Mouse (Mus musculus): ENCODE data around the gene Serpina3i. TPM values are rescaled to one million over a fixed set of nuclear protein-coding genes. Genes with fewer than 3 reads are reported as not detected.
A peak's percentile ranks its signal among the peaks of the same experiment; 100 is the strongest.

Serpina3i gene
- total and polyA plus RNA-seq, 3 experiments: not detected

DNA sequence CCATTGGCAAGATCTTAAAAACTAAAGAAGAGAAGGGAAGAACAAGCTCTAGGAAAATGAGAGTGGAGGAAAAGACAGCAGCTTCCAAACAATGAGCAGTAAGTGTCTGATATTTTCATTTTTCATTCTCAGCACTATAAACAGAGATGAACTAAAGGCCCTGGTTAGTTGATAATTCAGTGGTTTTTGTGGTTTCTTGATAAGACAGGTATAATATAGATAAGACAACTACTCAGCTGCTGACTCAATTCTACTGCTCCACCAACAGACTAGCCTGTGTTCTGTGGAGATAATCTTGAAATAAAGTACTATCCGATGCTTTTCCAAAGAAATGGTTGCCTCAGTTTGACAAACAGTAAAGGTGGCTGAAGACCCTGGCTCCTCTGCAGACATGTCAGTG, 47.7 kb upstream of the Serpina3i start:
- no peak overlapping the region for H3K27ac ChIP-seq (ENCODE audit: insufficient read depth, low read depth)
- H3K79me2 ChIP-seq (replicated peaks; ENCODE audit: control insufficient read depth, extremely low read depth, insufficient read depth, poor library complexity, severe bottlenecking): no peaks in the 10 kb centered on the region
- dilution Hi-C loops (cut with MboI; ENCODE audit: extremely low pct_ligation_motif_present, extremely low pct_unique_long_range_greater_than_20kb, low sequenced_read_pairs): no loop called here
- no peaks in the 10 kb centered on the region for H3K9me3 ChIP-seq (replicated peaks; ENCODE audit: low read length)
- H3K27me3 ChIP-seq (replicated peaks): no peaks in the 10 kb centered on the region
- no peak overlapping the region for H3K9ac ChIP-seq (ENCODE audit: insufficient read depth, low read depth)
- H3K36me3 ChIP-seq (replicated peaks in 1 of 2; ENCODE audit: control insufficient read depth in 1 of 2, insufficient read depth in 1 of 2, low read length in 1 of 2): no peaks in the 10 kb centered on the region
- in situ Hi-C loops (cut with MboI; ENCODE audit: low pct_ligation_motif_present, low pct_unique_long_range_greater_than_20kb, low sequenced_read_pairs): no loop called here
- no peak overlapping the region for H3K4me3 ChIP-seq (replicated peaks in 1 of 3; ENCODE audit: low read depth in 2 of 3, low read length in 2 of 3, poor library complexity in 1 of 3)
- TF ChIP-seq E2F4 (IDR thresholded peaks at IDR 0.05; ENCODE audit: insufficient replicate concordance, low read depth, low read length) (no peak), MYC (IDR thresholded peaks at IDR 0.05; ENCODE audit: low read depth, low read length) (no peak), GABPA (IDR thresholded peaks at IDR 0.05; ENCODE audit: insufficient replicate concordance, low read depth, low read length) (no peak), JUND (conservative IDR thresholded peaks at IDR 0.05; ENCODE audit: low read depth, low read length) (no peak), CHD1 (IDR thresholded peaks at IDR 0.05; ENCODE audit: low read depth, low read length) (no peak), NRF1 (IDR thresholded peaks at IDR 0.05; ENCODE audit: low read depth, low read length) (no peak), ELF1 (IDR thresholded peaks at IDR 0.05; ENCODE audit: low read depth, low read length) (no peak), UBTF (IDR thresholded peaks at IDR 0.05; ENCODE audit: low read depth, low read length) (no peak)
- no peak for DNase-seq (ENCODE audit: extremely low read depth)
- H3K4me2 ChIP-seq (ENCODE audit: insufficient read depth, low read depth, poor library complexity, severe bottlenecking): no peak overlapping the region
- H3K4me1 ChIP-seq (ENCODE audit: control insufficient read depth in 1 of 2, insufficient read depth in 2 of 2): peaks cover 8 to 26% of the 10 kb centered on the region in 2 experiments

DNA sequence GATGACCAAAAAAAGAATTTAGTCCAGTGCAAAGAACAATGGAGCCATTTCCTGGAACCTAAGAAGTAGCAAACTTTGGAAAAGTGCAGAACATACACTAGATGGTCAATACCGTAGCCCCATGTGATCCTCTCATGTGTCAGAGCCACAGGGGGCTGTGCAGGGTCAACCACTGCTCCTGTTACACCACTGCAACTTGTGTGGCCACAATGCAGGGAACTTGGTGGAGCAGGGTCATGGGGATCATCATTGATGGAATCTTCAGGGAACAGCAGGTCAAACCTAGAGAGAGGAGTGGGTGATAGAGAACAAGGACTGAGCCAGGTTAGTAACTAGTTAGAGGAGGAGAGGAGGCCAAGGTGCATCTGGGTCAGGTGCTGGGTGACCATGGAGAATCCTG, 41.3 kb upstream of the Serpina3i start:
- Histone ChIP-seq H3K27me3 (replicated peaks) (no peaks in the 10 kb centered on the region), H3K4me1 (ENCODE audit: control insufficient read depth in 1 of 2, insufficient read depth in 2 of 2) (peaks cover 10 to 32% of the 10 kb centered on the region in 2 experiments; a peak in 3 of 4 replicates), H3K27ac (ENCODE audit: insufficient read depth, low read depth) (no peak overlapping the region), H3K9ac (ENCODE audit: insufficient read depth, low read depth) (no peak overlapping the region), H3K4me3 (replicated peaks in 1 of 3; ENCODE audit: low read depth in 2 of 3, low read length in 2 of 3, poor library complexity in 1 of 3) (no peak overlapping the region), H3K36me3 (replicated peaks in 1 of 2; ENCODE audit: control insufficient read depth in 1 of 2, insufficient read depth in 1 of 2, low read length in 1 of 2) (no peaks in the 10 kb centered on the region), H3K4me2 (ENCODE audit: insufficient read depth, low read depth, poor library complexity, severe bottlenecking) (no peak overlapping the region), H3K9me3 (replicated peaks; ENCODE audit: low read length) (no peaks in the 10 kb centered on the region), H3K79me2 (replicated peaks; ENCODE audit: control insufficient read depth, extremely low read depth, insufficient read depth, poor library complexity, severe bottlenecking) (no peaks in the 10 kb centered on the region)
- dilution Hi-C loops (cut with MboI; ENCODE audit: extremely low pct_ligation_motif_present, extremely low pct_unique_long_range_greater_than_20kb, low sequenced_read_pairs): no loop called here
- DNase-seq (ENCODE audit: extremely low read depth): no peak
- TF ChIP-seq POLR2A (IDR thresholded peaks at IDR 0.05; ENCODE audit: low read depth, low read length) (no peak), SIN3A (IDR thresholded peaks at IDR 0.05; ENCODE audit: low read length) (no peak), CHD1 (IDR thresholded peaks at IDR 0.05; ENCODE audit: low read depth, low read length) (no peak), MAZ (IDR thresholded peaks at IDR 0.05; ENCODE audit: low read depth, low read length) (no peak)
- in situ Hi-C loops (cut with MboI; ENCODE audit: low pct_ligation_motif_present, low pct_unique_long_range_greater_than_20kb, low sequenced_read_pairs): no loop called here

DNA sequence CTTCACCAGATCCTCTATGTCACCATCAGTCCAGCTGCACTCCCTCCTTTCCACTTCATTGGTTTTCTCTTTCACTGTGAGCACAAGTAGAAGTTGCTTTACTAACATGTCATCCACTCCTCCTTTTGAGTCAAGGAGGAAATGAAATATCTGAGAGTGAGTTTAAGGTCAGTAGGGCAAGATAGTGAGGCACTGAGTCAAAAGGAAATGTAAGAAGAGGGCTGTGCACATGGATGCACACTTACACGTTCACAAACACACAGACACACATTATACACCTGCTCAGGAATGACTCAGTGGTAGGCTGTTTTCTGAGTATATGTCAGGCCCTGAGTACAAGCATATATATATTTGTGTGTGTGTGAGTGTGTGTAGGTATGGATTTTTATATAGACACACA, 39.2 kb upstream of the Serpina3i start:
- dilution Hi-C loops (cut with MboI; ENCODE audit: extremely low pct_ligation_motif_present, extremely low pct_unique_long_range_greater_than_20kb, low sequenced_read_pairs): no loop called here

More for the DNA sequence above, 39.2 kb upstream of the Serpina3i start:
- H3K4me3 ChIP-seq (replicated peaks in 1 of 3; ENCODE audit: low read depth in 2 of 3, low read length in 2 of 3, poor library complexity in 1 of 3): no peak overlapping the region
- no peaks in the 10 kb centered on the region for H3K36me3 ChIP-seq (replicated peaks in 1 of 2; ENCODE audit: control insufficient read depth in 1 of 2, insufficient read depth in 1 of 2, low read length in 1 of 2)
- H3K27me3 ChIP-seq (replicated peaks): no peaks in the 10 kb centered on the region
- TF ChIP-seq UBTF (IDR thresholded peaks at IDR 0.05; ENCODE audit: low read depth, low read length) (no peak), IRF4 (IDR thresholded peaks at IDR 0.05; ENCODE audit: low read depth, low read length) (peak; percentile 82; the same call in 1 of the 2 replicates), ETS1 (conservative IDR thresholded peaks at IDR 0.05; ENCODE audit: low read depth, low read length) (peak; percentile 66), MYC (IDR thresholded peaks at IDR 0.05; ENCODE audit: low read depth, low read length) (0 out of 2 replicates have a peak, but pooled peaks have one; percentile 28), BHLHE40 (IDR thresholded peaks at IDR 0.05; ENCODE audit: low read depth, low read length) (peak; percentile 88), ELF1 (IDR thresholded peaks at IDR 0.05; ENCODE audit: low read depth, low read length) (no peak), EP300 (IDR thresholded peaks at IDR 0.05; ENCODE audit: low read length) (peak; percentile 80)
- no peaks in the 10 kb centered on the region for H3K79me2 ChIP-seq (replicated peaks; ENCODE audit: control insufficient read depth, extremely low read depth, insufficient read depth, poor library complexity, severe bottlenecking)
- no peaks in the 10 kb centered on the region for H3K9me3 ChIP-seq (replicated peaks; ENCODE audit: low read length)
- peak; percentile 70 for DNase-seq (ENCODE audit: extremely low read depth)
- in situ Hi-C loops (cut with MboI; ENCODE audit: low pct_ligation_motif_present, low pct_unique_long_range_greater_than_20kb, low sequenced_read_pairs): no loop called here
- no peak overlapping the region for H3K9ac ChIP-seq (ENCODE audit: insufficient read depth, low read depth)
- no peak overlapping the region for H3K27ac ChIP-seq (ENCODE audit: insufficient read depth, low read depth)
- peaks cover 10 to 32% of the 10 kb centered on the region in 2 experiments; a peak in 3 of 4 replicates for H3K4me1 ChIP-seq (ENCODE audit: control insufficient read depth in 1 of 2, insufficient read depth in 2 of 2)
- H3K4me2 ChIP-seq (ENCODE audit: insufficient read depth, low read depth, poor library complexity, severe bottlenecking): no peak overlapping the region
